Mouse (Mus musculus) olfactory bulb, adult 2 months (tissue): ENCODE data around the gene Trp53. TPM values are rescaled to one million over a fixed set of nuclear protein-coding genes. Genes with fewer than 3 reads are reported as not detected.
"Not testable (repeated sequence)": the region's sequence is repeated elsewhere in the genome, so short reads cannot be mapped to it uniquely, and the experiment has no call there.

Experiments used
- H3K27ac ChIP-seq: fragments of 200-500 bp; 2 replicates; pipeline ENCODE4 v1.5.1; 2012; ENCODE audit warnings: low read depth, low read length; ENCODE audit not compliant: insufficient read depth
- H3K4me1 ChIP-seq: fragments of 200-500 bp; 2 replicates; pipeline ENCODE4 v1.6.1; 2012; ENCODE audit warnings: low read length; ENCODE audit not compliant: control insufficient read depth, insufficient read depth
- H3K4me3 ChIP-seq: fragments of 200-500 bp; 2 replicates; pipeline ENCODE4 v1.5.1; 2012; ENCODE audit warnings: mild to moderate bottlenecking, low read depth, low read length, moderate library complexity; ENCODE audit not compliant: insufficient read depth
- CTCF ChIP-seq: fragments of 200-500 bp; IDR thresholded peaks from 2 replicates; pipeline ENCODE4 v1.5.1; 2012; ENCODE audit warnings: low read depth, mild to moderate bottlenecking, low read length, moderate library complexity; ENCODE audit not compliant: insufficient read depth
- POLR2A ChIP-seq: fragments of 200-500 bp; IDR thresholded peaks from 2 replicates; pipeline ENCODE4 v1.6.1; 2012; ENCODE audit warnings: mild to moderate bottlenecking, low read depth, low read length, moderate library complexity; ENCODE audit not compliant: insufficient read depth
- WGBS: fragments of 180-500 bp; shearing (Covaris S2); methylation state at CpG from one replicate; pipeline ENCODE4 v1.1.7; 2018; 5-methylcytosine and 5-hydroxymethylcytosine counted together
- polyA plus RNA-seq: library from polyadenylated mRNA; stranded (reverse); fragments of >200 nt; gene quantifications from 2 replicates; pipeline ENCODE4 v1.2.4, GENCODE M21; 2012; ENCODE audit warnings: low replicate concordance; ENCODE audit not compliant: missing spikeins, insufficient read depth, insufficient read length

Gene Trp53
- polyA plus RNA-seq, 1 experiment: not detected

- Histone ChIP-seq H3K4me3 (no peak overlapping the region), H3K27ac (no peak overlapping the region), H3K4me1 (peaks cover 5% of the 10 kb centered on the region)
- 7% methylated on average over 19 of the region's 19 CpGs for WGBS
- TF ChIP-seq CTCF (peak; percentile 76), POLR2A (no peak)
Measured at GRCm38 (mm10) chr11:69613553-69614256, 33.5 kb downstream of the Trp53 start.

GRCm38 (mm10) chr11:69614257-69614588, 34.1 kb downstream of the Trp53 start:
- 35% methylated on average over 11 of the region's 11 CpGs for WGBS
- not testable (repeated sequence) for H3K27ac ChIP-seq, H3K4me3 ChIP-seq, H3K4me1 ChIP-seq

GRCm38 (mm10) chr11:69616781-69617180, 36.6 kb downstream of the Trp53 start:
- TF ChIP-seq CTCF: no peak
- TF ChIP-seq POLR2A: no peak
- 50% methylated on average over 10 of the region's 10 CpGs for WGBS
- no peak overlapping the region for H3K27ac ChIP-seq
- H3K4me1 ChIP-seq: peaks cover 7% of the 10 kb centered on the region
- no peak overlapping the region for H3K4me3 ChIP-seq

- Histone ChIP-seq H3K4me3 (no peak within 1 kb of the TSS), H3K4me1 (peaks cover 10% of the 10 kb centered on the region), H3K27ac (no peak within 1 kb of the TSS)
- 79% methylated on average over 5 of the region's 5 CpGs for WGBS
- TF ChIP-seq POLR2A: no peak
- TF ChIP-seq CTCF: no peak
Measured at GRCm38 (mm10) chr11:69617805-69618204, 37.6 kb downstream of the Trp53 start, which contains the start of gene Shbg. Gene Shbg (minus strand): TSS chr11:69617905.

GRCm38 (mm10) chr11:69620394-69621081, 40.4 kb downstream of the Trp53 start:
- peaks cover 8% of the 10 kb centered on the region; the same call in 1 of the 2 replicates for H3K4me1 ChIP-seq
- H3K27ac ChIP-seq: no peak overlapping the region
- 69% methylated on average over 7 of the region's 7 CpGs for WGBS
- H3K4me3 ChIP-seq: no peak overlapping the region
- TF ChIP-seq POLR2A: no peak
- no peak for TF ChIP-seq CTCF

GRCm38 (mm10) chr11:69621571-69622268, 41.6 kb downstream of the Trp53 start, which contains the start of gene Sat2:
Gene Sat2 (plus strand): TSS chr11:69622024.
- WGBS: 2% methylated on average over 20 of the region's 20 CpGs
- peak within 1 kb of the TSS; percentile 52; the same call in 1 of the 2 replicates for H3K27ac ChIP-seq
- no peak for TF ChIP-seq POLR2A
- no peak for TF ChIP-seq CTCF

GRCm38 (mm10) chr11:69622406-69622805, 42.2 kb downstream of the Trp53 start:
- TF ChIP-seq POLR2A (no peak), CTCF (no peak)
- Histone ChIP-seq H3K27ac (no peak overlapping the region), H3K4me1 (peaks cover 8% of the 10 kb centered on the region; the same call in 1 of the 2 replicates), H3K4me3 (peak overlapping the region; percentile 71)
- WGBS: 13% methylated on average over 6 of the region's 6 CpGs

More at GRCm38 (mm10) chr11:69621571-69622268, 41.6 kb downstream of the Trp53 start, which contains the start of gene Sat2:
- peaks cover 8% of the 10 kb centered on the region; the same call in 1 of the 2 replicates for H3K4me1 ChIP-seq
- peak within 1 kb of the TSS; percentile 71 for H3K4me3 ChIP-seq

- Histone ChIP-seq H3K27ac (no peak overlapping the region), H3K4me1 (peaks cover 8% of the 10 kb centered on the region; the same call in 1 of the 2 replicates), H3K4me3 (no peak overlapping the region)
- TF ChIP-seq POLR2A: no peak
- no peak for TF ChIP-seq CTCF
- 75% methylated on average over 4 of the region's 4 CpGs for WGBS
Measured at GRCm38 (mm10) chr11:69623006-69623405, 42.8 kb downstream of the Trp53 start.

GRCm38 (mm10) chr11:69624339-69624738, 44.2 kb downstream of the Trp53 start:
- not testable (repeated sequence) for H3K27ac ChIP-seq, H3K4me1 ChIP-seq, H3K4me3 ChIP-seq
- WGBS: 86% methylated on average over 2 of the region's 2 CpGs
